Mouse (Mus musculus) natural killer cell, adult 2 months (primary cell): ENCODE measurements at regions not wholly inside any gene's neighbourhood (a gene's known extent, or its start where the extent isn't known, plus 50 kb on each side); places are given as distances from the start of the nearest gene placed in this dataset.

ENCODE experiments used
- DNase-seq, 2 experiments: peaks; one replicate each; pipeline ENCODE4 v3.0.0; 2022; ENCODE audit warnings: low spot score in 2 of 2

DNA sequence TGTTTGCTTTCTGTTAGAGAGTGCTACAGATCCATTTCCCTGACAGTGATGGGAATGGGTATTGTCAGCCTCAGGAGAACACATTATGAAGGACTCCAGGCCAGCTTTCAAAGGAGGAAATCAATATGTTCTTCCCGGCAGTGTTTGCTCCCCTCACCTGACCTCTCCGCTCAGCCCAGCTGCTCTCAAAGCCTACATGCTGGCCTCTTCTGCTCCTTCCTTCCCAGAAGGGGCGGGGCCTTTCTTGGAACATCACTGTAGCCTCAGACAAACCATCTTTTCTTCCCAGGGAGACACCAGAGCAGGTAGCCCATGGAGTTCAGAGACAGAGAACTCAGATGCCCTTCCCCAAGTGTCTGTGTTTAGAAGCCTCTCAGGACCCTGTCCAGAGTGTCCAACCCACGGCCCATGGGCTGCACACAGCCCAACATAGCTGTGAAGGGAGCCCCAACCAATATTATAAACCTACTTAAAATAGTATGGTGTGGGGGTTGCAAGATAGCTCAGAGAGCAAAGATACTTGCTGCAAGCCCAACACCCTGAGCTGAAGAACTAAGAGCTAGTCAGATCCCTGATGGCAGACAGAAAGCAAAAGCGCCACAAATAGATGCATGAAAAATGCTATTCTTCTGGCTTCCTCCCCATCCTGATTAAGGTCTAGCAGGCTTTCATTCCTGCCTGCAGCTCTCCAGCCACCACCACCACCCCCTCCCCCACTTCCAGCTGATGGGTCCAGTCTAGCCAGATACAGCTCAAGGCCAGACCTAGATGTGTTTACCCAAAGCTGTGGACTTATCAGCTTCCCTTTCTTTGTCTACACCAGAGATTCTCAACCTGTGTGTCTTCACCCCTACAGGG is 141.8 kb upstream of the Hs6st1 start:
- DNase-seq, result no peak

GRCm38 (mm10) chr1:35927049-35927415 is 141.2 kb upstream of the Hs6st1 start:
- no peak for DNase-seq

DNA sequence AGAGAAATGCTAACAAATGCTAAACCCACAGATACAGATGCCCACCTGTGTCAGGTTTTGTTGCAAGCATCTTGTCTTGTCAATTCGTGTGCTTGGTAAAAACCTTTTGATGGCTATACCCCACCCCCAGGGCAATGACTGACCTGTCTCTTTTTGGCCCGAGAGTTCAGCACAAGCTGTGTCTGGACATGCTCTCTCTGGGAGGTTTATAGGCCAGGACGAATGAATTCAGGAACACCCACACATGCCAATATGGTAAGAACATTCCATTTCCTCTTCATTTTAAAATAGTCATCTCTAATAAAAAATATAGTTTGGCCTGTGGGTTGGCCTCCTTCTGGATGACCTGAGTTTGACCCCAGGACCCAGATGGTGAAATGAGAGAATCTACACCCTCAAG is 137.8 kb upstream of the Hs6st1 start:
- DNase-seq, result no peak

- no peak for DNase-seq
Measured at GRCm38 (mm10) chr1:35931056-35931455, 137.1 kb upstream of the Hs6st1 start.

GRCm38 (mm10) chr1:35933511-35933910 is 134.7 kb upstream of the Hs6st1 start:
- DNase-seq, result no peak

- no peak for DNase-seq
Measured at GRCm38 (mm10) chr1:35935099-35935651, 133.0 kb upstream of the Hs6st1 start.

DNA sequence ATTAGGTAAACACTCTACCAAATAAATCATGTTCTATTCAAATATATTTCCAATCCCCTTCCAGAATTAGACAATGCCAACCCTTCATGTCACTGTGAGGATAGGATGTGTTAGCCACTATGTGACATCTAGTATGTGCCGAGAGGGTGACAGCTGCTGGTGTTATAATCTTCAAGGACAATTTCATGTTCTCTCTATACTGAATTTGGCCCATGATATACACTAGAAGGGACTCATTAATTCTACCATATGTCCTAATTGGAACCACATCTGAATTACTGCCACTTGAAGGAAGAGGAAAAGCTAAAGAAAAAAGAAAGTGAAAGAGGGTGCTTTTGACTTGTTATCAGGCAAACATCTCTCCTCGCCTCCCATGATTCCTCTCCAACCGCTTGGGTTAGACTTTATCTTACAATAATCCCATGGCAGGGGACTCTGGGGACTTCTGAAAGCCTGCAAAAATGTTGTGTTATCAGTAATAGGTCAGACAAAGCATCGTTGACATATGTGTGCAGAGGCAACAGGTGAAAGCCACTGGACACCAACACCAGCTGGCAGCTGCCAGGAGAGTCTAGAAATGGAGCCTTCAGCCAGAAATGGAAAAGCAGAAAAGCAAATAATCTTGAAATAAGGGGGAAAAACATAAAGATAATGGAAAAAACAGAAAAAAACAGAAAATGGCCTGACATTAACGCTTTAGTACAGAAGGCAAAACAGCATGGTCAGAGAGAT is 131.7 kb upstream of the Hs6st1 start:
- DNase-seq, result no peak

DNA sequence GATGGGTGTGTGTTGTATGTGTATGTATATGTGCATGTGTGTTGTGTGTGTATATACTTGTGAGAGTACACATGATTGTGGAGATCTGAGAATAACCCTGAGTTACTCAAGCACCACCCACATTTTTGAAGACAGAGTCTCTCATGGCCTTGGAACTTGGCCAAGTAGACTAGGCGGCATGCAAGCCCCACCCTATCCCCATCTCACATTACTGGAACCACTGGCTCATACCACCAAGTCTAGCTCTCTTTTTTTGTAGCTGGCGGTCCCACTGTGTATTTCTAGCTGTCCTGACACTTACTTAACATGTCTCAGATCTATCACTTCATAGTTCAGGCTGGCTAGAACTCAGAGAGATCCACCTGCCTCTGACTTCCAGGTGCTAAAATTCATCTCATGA is 128.0 kb upstream of the Hs6st1 start:
- no peak for DNase-seq

GRCm38 (mm10) chr1:35941642-35942077 is 126.5 kb upstream of the Hs6st1 start:
- DNase-seq, result no peak

GRCm38 (mm10) chr1:35942222-35942621 is 126.0 kb upstream of the Hs6st1 start:
- no peak for DNase-seq

DNA sequence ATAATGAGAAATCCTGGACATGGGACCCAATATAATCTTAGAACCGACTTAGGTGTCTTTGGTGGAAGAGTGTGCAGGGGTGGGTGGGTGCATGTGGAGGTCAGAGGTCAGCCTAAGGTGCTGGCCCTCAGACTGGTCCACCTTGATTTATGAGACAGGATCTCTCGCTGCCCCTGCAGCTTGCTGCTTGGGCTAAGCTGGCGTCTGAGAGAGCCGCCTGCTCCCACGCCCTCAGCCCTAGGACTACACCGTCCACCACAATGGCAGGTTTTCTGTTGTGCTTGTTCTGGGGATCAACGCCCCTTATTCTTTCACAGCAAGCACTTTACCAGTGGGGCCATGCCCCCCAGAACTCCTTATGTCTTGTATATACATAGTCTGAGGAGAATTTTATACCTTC is 124.4 kb upstream of the Hs6st1 start:
- no peak for DNase-seq

GRCm38 (mm10) chr1:35944376-35944775 is 123.8 kb upstream of the Hs6st1 start:
- no peak for DNase-seq

DNA sequence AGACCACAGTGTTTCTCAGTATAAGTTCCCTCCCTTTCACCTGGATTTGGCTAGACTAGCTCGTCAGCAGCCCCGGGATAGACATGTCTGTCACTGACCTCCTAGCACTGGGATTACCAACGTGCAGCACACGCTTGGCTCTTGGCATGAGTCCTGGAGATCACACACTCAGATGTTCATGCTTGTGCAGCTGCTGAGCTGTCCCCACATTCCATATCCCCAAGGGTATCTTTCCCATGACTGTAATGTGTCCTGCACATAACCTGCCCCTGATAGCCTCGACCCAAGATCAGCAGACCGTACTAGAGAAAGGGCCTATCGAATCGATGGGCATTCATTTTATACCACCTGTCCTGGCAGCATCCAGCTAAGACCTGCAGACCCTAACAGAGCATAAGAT is 123.4 kb upstream of the Hs6st1 start:
- no peak for DNase-seq

DNA sequence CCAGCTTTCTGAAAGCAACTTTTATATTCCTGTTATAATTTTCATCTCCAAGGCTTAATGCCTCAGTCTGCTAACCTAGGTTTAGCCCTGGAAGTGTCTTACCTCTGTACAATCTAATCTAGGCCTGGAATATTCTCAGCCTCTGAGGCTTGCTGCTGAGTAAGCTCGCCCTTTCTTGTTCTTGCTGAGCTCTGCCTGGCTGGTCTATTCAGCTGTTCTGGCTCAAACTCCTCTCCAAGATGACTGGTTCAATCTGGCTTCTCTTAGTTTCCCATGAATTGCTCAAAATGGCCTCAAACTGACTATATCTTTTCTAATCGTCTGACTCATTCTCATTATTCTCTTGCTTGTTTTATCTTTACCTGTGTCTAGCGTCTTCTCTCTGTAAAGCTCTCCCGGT is 122.6 kb upstream of the Hs6st1 start:
- DNase-seq, result no peak

GRCm38 (mm10) chr1:35948104-35948503 is 120.1 kb upstream of the Hs6st1 start:
- no peak for DNase-seq

- no peak for DNase-seq
Measured at GRCm38 (mm10) chr1:35951082-35951481, 117.1 kb upstream of the Hs6st1 start.

DNA sequence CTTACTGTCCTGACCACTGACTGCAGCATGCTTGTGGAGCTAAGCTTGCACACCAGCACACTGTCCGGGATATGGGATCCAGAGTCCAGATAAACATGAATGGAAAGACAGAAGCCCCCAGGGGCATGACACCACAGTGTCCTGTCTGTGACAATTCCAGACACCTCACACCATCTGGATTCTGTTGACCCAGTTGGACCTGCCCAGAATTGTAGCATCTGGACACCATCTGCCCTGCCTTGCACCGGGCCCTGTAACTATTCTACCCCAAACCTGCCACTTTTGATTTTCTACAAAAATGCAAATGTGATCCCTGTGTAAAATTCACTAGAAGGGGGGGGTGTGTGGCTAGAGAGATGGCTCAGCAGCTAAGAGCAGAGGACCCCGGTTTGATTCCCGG is 114.5 kb upstream of the Hs6st1 start:
- no peak for DNase-seq

GRCm38 (mm10) chr1:35957425-35958372 is 110.5 kb upstream of the Hs6st1 start:
- no peak for DNase-seq

- DNase-seq, result no peak
Measured at GRCm38 (mm10) chr1:35959729-35960128, 108.5 kb upstream of the Hs6st1 start.

GRCm38 (mm10) chr1:35960844-35961243 is 107.4 kb upstream of the Hs6st1 start:
- DNase-seq, result no peak

DNA sequence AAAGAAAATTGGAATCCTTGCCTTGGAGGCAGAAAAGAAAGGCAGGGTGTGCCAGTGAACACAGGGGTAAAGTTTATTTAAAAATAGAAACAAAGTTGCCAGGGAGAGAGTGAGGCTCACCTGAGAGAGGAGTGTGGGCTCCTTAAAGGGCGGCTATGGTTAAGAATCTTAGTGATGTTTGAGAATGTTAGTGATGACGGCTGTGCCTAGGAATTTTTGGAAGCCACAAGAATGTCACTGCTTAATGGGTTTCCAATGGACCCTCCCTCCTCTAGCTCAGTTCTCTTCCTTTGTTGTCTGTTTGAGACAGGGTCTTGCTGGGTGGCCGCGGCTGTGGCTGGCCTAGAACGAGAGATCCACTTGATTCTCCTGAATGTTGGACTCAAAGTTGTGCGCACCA is 106.3 kb upstream of the Hs6st1 start:
- no peak for DNase-seq

GRCm38 (mm10) chr1:35968489-35968888 is 99.7 kb upstream of the Hs6st1 start:
- no peak for DNase-seq
